Mouse (Mus musculus): Measurements from ENCODE around the gene Tmed10. TPM values are rescaled to one million over a fixed set of nuclear protein-coding genes. Genes with fewer than 3 reads are reported as not detected.

The Tmed10 gene
- polyA plus RNA-seq, 1 experiment = 227 TPM

Other genes starting within 250 kb of the Tmed10 start
- 0.97 and 1.2 TPM in 2 replicates for gene Rps6kl1, start 223.6 kb downstream of the Tmed10 start, polyA plus RNA-seq (2012; rRNA removed)
- 1.2 TPM in 2 replicates for gene Pgf, start 197.1 kb downstream of the Tmed10 start, polyA plus RNA-seq (2012; rRNA removed)
- gene Eif2b2, start 155.4 kb downstream of the Tmed10 start, polyA plus RNA-seq (2012; rRNA removed) = 84.1 and 90.8 TPM in 2 replicates
- gene Mlh3, start 104.2 kb downstream of the Tmed10 start, polyA plus RNA-seq (2012; rRNA removed) = 2.1 and 2.2 TPM in 2 replicates
- 2.8 and 3.6 TPM in 2 replicates for gene Acyp1, start 86.4 kb downstream of the Tmed10 start, polyA plus RNA-seq (2012; rRNA removed)
- 0.22 and 0.24 TPM in 2 replicates for gene Zc2hc1c, start 86.3 kb downstream of the Tmed10 start, polyA plus RNA-seq (2012; rRNA removed)
- 15.3 and 21.7 TPM in 2 replicates for gene Nek9, start 35.5 kb downstream of the Tmed10 start, polyA plus RNA-seq (2012; rRNA removed)
- 46.5 and 153 TPM in 2 replicates for gene Fos, start 99.0 kb upstream of the Tmed10 start, polyA plus RNA-seq (2012; rRNA removed)
- 5.4 and 9.5 TPM in 2 replicates for gene Jdp2, start 224.2 kb upstream of the Tmed10 start, polyA plus RNA-seq (2012; rRNA removed)

Measured in large intestine, adult 2 months (tissue).